Mouse (Mus musculus) spleen, postnatal 36 days (tissue): ENCODE measurements at regions not wholly inside any gene's neighbourhood (a gene's known extent, or its start where the extent isn't known, plus 50 kb on each side); places are given as distances from the start of the nearest gene placed in this dataset.

Experiments used
- DNase-seq, 2 experiments: peaks; one replicate each; pipeline ENCODE4 v3.0.0; 2022; ENCODE audit warnings: low spot score in 2 of 2, mixed read lengths in 1 of 2

GRCm38 (mm10) chr3:83553858-83554257, 212.3 kb upstream of the Sfrp2 start:
- DNase-seq = no peak

- DNase-seq = no peak
These were observed 209.2 kb upstream of the Sfrp2 start for GRCm38 (mm10) chr3:83556788-83557515.

- no peak for DNase-seq
These were observed 204.1 kb upstream of the Sfrp2 start for GRCm38 (mm10) chr3:83562026-83562425.

GRCm38 (mm10) chr3:83575526-83575925, 190.6 kb upstream of the Sfrp2 start:
- no peak for DNase-seq

GRCm38 (mm10) chr3:83576155-83576554, 190.0 kb upstream of the Sfrp2 start:
- no peak for DNase-seq

- no peak for DNase-seq
These were observed 185.4 kb upstream of the Sfrp2 start for GRCm38 (mm10) chr3:83580766-83581165.

GRCm38 (mm10) chr3:83582256-83582655, 183.9 kb upstream of the Sfrp2 start:
- no peak for DNase-seq

- no peak for DNase-seq
These were observed 182.9 kb upstream of the Sfrp2 start for GRCm38 (mm10) chr3:83583071-83583672.

GRCm38 (mm10) chr3:83586086-83586485, 180.0 kb upstream of the Sfrp2 start:
- no peak for DNase-seq

- no peak for DNase-seq
These were observed 179.6 kb upstream of the Sfrp2 start for GRCm38 (mm10) chr3:83586551-83586950.

- no peak for DNase-seq
These were observed 177.0 kb upstream of the Sfrp2 start for GRCm38 (mm10) chr3:83589127-83589526.

GRCm38 (mm10) chr3:83591206-83591605, 174.9 kb upstream of the Sfrp2 start:
- no peak for DNase-seq

- no peak for DNase-seq
These were observed 172.8 kb upstream of the Sfrp2 start for GRCm38 (mm10) chr3:83593321-83593720.

- no peak for DNase-seq
These were observed 164.6 kb upstream of the Sfrp2 start for GRCm38 (mm10) chr3:83601506-83601905.

- no peak for DNase-seq
These were observed 156.9 kb upstream of the Sfrp2 start for GRCm38 (mm10) chr3:83609095-83609770.

GRCm38 (mm10) chr3:83620435-83620834, 145.7 kb upstream of the Sfrp2 start:
- DNase-seq = no peak

GRCm38 (mm10) chr3:83633032-83633431, 133.1 kb upstream of the Sfrp2 start:
- DNase-seq = no peak

- DNase-seq = no peak
These were observed 125.7 kb upstream of the Sfrp2 start for GRCm38 (mm10) chr3:83640433-83640832.

- no peak for DNase-seq
These were observed 102.4 kb upstream of the Sfrp2 start for GRCm38 (mm10) chr3:83663716-83664115.

GRCm38 (mm10) chr3:83676147-83676546, 90.0 kb upstream of the Sfrp2 start:
- no peak for DNase-seq

- DNase-seq = no peak
These were observed 79.5 kb upstream of the Sfrp2 start for GRCm38 (mm10) chr3:83686611-83687010.

- no peak for DNase-seq
These were observed 78.6 kb upstream of the Sfrp2 start for GRCm38 (mm10) chr3:83687503-83687902.
